In the genomic region with DNA sequence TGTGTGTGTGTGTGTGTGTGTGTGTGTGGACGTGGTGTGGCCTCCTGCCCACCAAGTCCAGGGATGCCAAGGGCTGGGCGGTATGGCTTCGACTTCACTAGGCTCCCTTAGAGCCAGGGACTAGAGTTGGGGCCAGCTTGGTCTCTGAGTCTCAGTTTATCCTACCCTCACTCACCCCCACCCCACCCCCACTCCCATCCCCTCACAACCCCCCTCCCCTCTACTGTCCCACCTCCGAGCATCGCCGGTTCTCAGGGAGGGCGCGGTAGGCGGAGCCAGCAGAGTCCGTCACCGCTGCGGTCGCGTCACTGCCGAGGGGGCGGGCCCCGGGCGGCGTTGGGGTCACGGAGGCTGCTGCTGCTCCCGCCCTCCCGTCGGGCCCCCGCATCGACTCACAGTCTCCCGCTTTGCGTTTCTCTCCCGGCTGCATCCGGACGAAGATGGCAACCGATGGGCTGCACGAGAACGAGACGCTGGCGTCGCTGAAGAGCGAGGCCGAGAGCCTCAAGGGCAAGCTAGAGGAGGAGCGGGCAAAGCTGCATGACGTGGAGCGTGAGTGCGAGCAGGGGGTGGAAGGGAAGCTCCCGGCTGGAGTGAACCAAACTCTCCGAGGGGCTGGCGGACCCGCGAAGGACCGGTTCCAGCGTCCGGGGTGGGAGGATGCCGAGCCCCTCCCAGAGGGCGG, we compare ENCODE assay signal across 8 mouse cellular contexts. TPM values are rescaled to one million over a fixed set of nuclear protein-coding genes. Genes with fewer than 3 reads are reported as not detected.
DNase-seq lines count a peak whose midpoint lies in the region; ATAC-seq and TF ChIP-seq lines count a peak whose summit lies in the region.

No protein-coding gene starts in this region.

- no peak for TF ChIP-seq RAD21 in MEL (IDR thresholded peaks at IDR 0.05; ENCODE audit: low read depth, low read length)

- TF ChIP-seq POLR2A in MEL (IDR thresholded peaks at IDR 0.05; ENCODE audit: control insufficient read depth in 1 of 2, insufficient read depth in 1 of 2, low read depth in 1 of 2, low read length in 2 of 2, poor library complexity in 1 of 2) = peak in 1 of 2 experiments; percentile 36; a peak in 1 of 4 replicates

- H3K4me2 ChIP-seq in hindbrain, embryonic 11.5 days (replicated peaks; ENCODE audit: low read depth, low read length) = peak overlapping the region; percentile 58

- 1% methylated on average over 49 of the region's 52 CpGs for WGBS in hindbrain, embryonic 11.5 days

- no peak for TF ChIP-seq EP300 in MEL (IDR thresholded peaks at IDR 0.05; ENCODE audit: low read depth in 1 of 2, low read length in 2 of 2)

- 0 out of 6 replicates have a peak, but pooled peaks of 1 of the 3 experiments have one; percentile 1 for TF ChIP-seq CTCF in MEL (IDR thresholded peaks at IDR 0.05 in 2 of 3, conservative IDR thresholded peaks at IDR 0.05 in 1 of 3; ENCODE audit: control insufficient read depth in 1 of 3, insufficient read depth in 1 of 3, low read depth in 2 of 3, low read length in 3 of 3, poor library complexity in 1 of 3, severe bottlenecking in 1 of 3)

- peak overlapping the region; percentile 74 to 82 for H3K4me3 ChIP-seq in MEL (ENCODE audit: control insufficient read depth in 1 of 2, insufficient read depth in 1 of 2, low read depth in 2 of 2, low read length in 2 of 2)
- peak overlapping the region; percentile 67 for H3K4me3 ChIP-seq in hindbrain, embryonic 11.5 days (ENCODE audit: low read depth, low read length)

- H3K9ac ChIP-seq in MEL (ENCODE audit: control insufficient read depth, low read depth, low read length, poor library complexity, severe bottlenecking) = peak overlapping the region; percentile 76
- peak overlapping the region; percentile 76 for H3K9ac ChIP-seq in hindbrain, embryonic 11.5 days (ENCODE audit: low read depth, low read length)

- H3K4me1 ChIP-seq in MEL (ENCODE audit: control insufficient read depth in 1 of 2, insufficient read depth in 2 of 2, low read length in 2 of 2) = peaks cover 0 to 12% of the 10 kb centered on the region in 2 experiments; a peak in 3 of 4 replicates
- peaks cover 6% of the 10 kb centered on the region for H3K4me1 ChIP-seq in hindbrain, embryonic 11.5 days (replicated peaks; ENCODE audit: control insufficient read depth, insufficient read depth, low read length)

- H3K27me3 ChIP-seq in MEL (ENCODE audit: control insufficient read depth in 1 of 2, insufficient read depth in 2 of 2, low read length in 2 of 2) = no peaks in the 10 kb centered on the region
- H3K27me3 ChIP-seq in hindbrain, embryonic 11.5 days (ENCODE audit: control insufficient read depth, insufficient read depth, low read length) = no peaks in the 10 kb centered on the region

- peak; percentile 89 for ATAC-seq in hindbrain, embryonic 11.5 days (ENCODE audit: low FRiP score)

- H3K27ac ChIP-seq in MEL (ENCODE audit: control insufficient read depth, low read depth, low read length) = peak overlapping the region; percentile 33
- H3K27ac ChIP-seq in hindbrain, embryonic 11.5 days (ENCODE audit: low read depth, low read length) = peak overlapping the region; percentile 24; the same call in 1 of the 2 replicates

- H3K79me2 ChIP-seq in MEL (ENCODE audit: control insufficient read depth, insufficient read depth, low read length, poor library complexity) = no peaks in the 10 kb centered on the region; the same call in 1 of the 2 replicates

- H3K9me3 ChIP-seq in MEL (replicated peaks; ENCODE audit: insufficient read depth, low read length) = no peaks in the 10 kb centered on the region
- no peaks in the 10 kb centered on the region for H3K9me3 ChIP-seq in hindbrain, embryonic 11.5 days (ENCODE audit: control insufficient read depth, low read length)

- DNase-seq in MEL (ENCODE audit: low read depth, low spot score) = peak; percentile 81
- peak; percentile 93 for DNase-seq in cerebellum, adult 18-20 months
- DNase-seq in frontal cortex, adult 2 months (ENCODE audit: extremely low spot score in 1 of 2, low spot score in 1 of 2) = peak; percentile 57 to 89
- DNase-seq in hindbrain, embryonic 11.5 days (ENCODE audit: low spot score) = peak; percentile 86
- DNase-seq in layer of hippocampus, postnatal 36 days = peak; percentile 87 to 88
- peak; percentile 68 for DNase-seq in lung, postnatal 25 days (ENCODE audit: low spot score)
- peak; percentile 89 for DNase-seq in retina, postnatal 1 day
- DNase-seq in urinary bladder, adult 18-20 months (ENCODE audit: low spot score in 2 of 2) = peak; percentile 53 to 75

- peaks cover 0 to 7% of the 10 kb centered on the region in 2 experiments; a peak in 2 of 4 replicates for H3K36me3 ChIP-seq in MEL (ENCODE audit: control insufficient read depth in 1 of 2, insufficient read depth in 2 of 2, low read length in 2 of 2)
- H3K36me3 ChIP-seq in hindbrain, embryonic 11.5 days (ENCODE audit: control insufficient read depth, insufficient read depth, low read length) = no peaks in the 10 kb centered on the region

TF ChIP-seq in MEL, 35 proteins besides CTCF, POLR2A, EP300 and RAD21:
- TF ChIP-seq E2F4 (IDR thresholded peaks at IDR 0.05; ENCODE audit: borderline replicate concordance, low read depth, low read length) (no peak), NELFE (IDR thresholded peaks at IDR 0.05; ENCODE audit: low read depth, low read length) (0 out of 2 replicates have a peak, but pooled peaks have one; percentile 33), MAZ (IDR thresholded peaks at IDR 0.05; ENCODE audit: low read depth, low read length) (peak; percentile 41; the same call in 1 of the 2 replicates)

RNA-seq across cellular contexts. Expression of gene Gnb5, which starts 7.9 kb away (rescaled TPM):
- 4.0 and 4.2 TPM in 2 replicates for total RNA-seq in MEL (2012; rRNA removed)
- 1 to 10 TPM in 1 of 2 experiments, not detected in 1; 6.5 TPM for polyA plus RNA-seq in MEL (2012; ENCODE audit: insufficient read depth in 1 of 2, insufficient read length in 2 of 2, low read depth in 1 of 2, low replicate concordance in 2 of 2, missing spikeins in 1 of 2)
- polyA plus RNA-seq in frontal cortex, adult 2 months (2012; rRNA removed) = 170 and 173 TPM in 2 replicates
- 34.7 and 34.8 TPM in 2 replicates for polyA plus RNA-seq in hindbrain, embryonic 11.5 days (2014; fragmentation: Nextera tagmentation; extraction: Ambion mirVana)
- 100 to 1,000 TPM; 115 to 128 TPM for total RNA-seq in layer of hippocampus, postnatal 36 days (2021)

RNA-seq across cellular contexts. Expression of gene Bcl2l10, which starts 33.6 kb away (rescaled TPM):
- not detected in 2 replicates for total RNA-seq in MEL (2012; rRNA removed)
- not detected for polyA plus RNA-seq in MEL (2012; ENCODE audit: insufficient read depth in 1 of 2, insufficient read length in 2 of 2, low read depth in 1 of 2, low replicate concordance in 2 of 2, missing spikeins in 1 of 2)
- 0.06 TPM in 1 of 2 replicates, not detected in the other for polyA plus RNA-seq in frontal cortex, adult 2 months (2012; rRNA removed)
- polyA plus RNA-seq in hindbrain, embryonic 11.5 days (2014; fragmentation: Nextera tagmentation; extraction: Ambion mirVana) = not detected in 2 replicates
- under 1 TPM in 1 of 2 experiments, not detected in 1; 0.27 TPM for total RNA-seq in layer of hippocampus, postnatal 36 days (2021)

Comparison
In these comparisons a context has a peak if more than half of its experiments do, and no peak if none do; other contexts are left out.
1. Peak in every context shown above with its lines: DNase-seq, ATAC-seq, H3K4me3 ChIP-seq and H3K27ac ChIP-seq.